Mouse (Mus musculus) layer of hippocampus, adult 8-10 months (tissue): ENCODE results near the gene Ccdc175. TPM values are rescaled to one million over a fixed set of nuclear protein-coding genes. Genes with fewer than 3 reads are reported as not detected.

Source experiments
- DNase-seq, 2 experiments: peaks; one replicate each; pipeline ENCODE4 v3.0.0; 2022; ENCODE audit warnings: low spot score in 2 of 2
- total RNA-seq, 4 experiments: library from RNA; stranded (reverse); gene quantifications; 2 replicates each; pipeline ENCODE4 v1.2.4; 2022

Ccdc175 gene
- total RNA-seq, 4 experiments from 2014 or later, result 0.13 TPM; not detected in 3

DNA sequence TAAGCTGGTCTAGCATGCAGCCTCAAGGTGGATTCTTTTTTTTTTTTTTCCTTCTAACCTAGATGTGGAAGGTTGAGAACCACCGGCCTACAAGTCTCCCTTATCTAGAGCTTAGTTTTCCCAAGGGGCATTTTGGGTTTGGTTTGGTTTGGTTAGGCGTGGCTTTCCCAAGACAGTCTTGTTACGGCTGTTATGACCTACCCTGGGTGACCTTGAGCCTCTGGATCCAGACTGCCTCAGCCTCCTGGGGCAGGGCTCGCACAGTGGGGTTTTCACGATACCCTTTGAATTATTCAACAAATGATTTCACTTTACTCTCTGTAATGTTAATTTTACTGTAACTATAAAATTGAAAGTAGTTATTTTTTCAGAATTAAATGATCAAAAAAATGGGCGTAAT is 82.1 kb downstream of the Ccdc175 start:
- DNase-seq, result no peak

DNA sequence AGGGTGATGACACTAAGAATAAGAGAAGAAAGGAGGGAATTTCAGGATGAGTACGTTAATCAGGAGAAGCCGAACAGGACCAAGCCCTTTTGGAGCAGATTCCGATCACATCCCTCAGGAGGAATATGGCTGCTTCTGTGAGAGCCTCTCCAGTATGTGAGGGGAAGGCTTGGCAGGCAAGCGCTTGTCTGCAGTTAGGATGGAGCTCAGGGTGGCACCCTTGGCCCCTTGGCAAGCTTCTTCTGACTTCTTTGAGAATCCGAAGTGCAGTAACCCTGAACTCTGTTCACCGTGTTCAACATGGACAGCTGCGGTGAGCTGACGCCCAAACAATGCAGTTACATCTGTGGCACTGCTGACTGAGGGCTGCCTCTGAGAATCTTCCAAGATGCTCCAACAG is 87.9 kb downstream of the Ccdc175 start:
- no peak for DNase-seq

DNA sequence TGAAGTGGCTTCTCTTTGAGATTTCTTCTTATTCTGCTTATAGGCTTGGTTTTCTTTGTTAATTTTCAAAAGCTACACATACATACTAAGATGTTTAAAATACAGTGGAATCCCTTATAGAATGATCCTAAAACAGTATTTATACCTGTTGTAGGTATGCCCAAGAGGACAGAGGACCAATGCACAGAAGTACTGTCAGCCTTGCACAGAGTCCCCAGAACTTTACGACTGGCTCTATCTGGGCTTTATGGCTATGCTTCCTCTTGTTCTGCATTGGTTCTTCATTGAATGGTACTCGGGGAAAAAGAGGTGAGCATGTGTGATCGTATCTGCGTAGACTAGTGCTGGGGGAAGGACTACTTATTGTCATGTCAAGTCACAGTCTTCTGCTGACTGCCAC is 95.0 kb downstream of the Ccdc175 start:
- DNase-seq, result no peak

DNA sequence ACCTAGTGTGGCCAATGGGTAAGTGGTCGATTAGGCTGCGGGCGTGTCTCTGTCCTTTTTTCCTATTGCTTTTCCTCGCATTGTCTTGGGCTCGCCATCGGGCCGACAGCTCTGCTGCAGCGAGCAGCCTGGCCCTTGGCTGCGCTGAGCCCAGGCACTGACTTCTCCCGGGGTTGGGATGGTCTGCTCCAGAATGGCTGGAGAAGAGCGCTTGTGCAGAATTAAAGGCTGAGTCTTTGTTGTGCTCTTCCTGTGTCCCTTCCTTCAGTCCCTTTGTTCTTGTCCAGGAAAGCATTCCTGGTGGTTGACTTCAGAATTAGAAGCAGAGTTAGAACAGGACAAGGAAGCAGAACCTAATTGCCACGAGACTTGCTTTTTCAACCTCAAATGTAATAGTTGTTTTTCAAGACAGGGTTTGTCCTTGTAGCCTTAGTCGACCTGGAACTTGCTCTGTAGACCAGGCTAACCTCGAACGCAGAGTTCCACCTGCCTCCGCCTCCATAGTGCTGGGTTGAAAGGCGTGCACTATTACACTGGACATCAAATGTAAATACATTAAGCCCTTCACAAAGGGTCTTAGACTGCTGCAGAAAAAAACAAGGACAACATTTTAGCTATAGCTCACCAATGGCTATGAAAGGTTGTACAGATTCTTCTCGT is 98.5 kb downstream of the Ccdc175 start:
- DNase-seq, result no peak

DNA sequence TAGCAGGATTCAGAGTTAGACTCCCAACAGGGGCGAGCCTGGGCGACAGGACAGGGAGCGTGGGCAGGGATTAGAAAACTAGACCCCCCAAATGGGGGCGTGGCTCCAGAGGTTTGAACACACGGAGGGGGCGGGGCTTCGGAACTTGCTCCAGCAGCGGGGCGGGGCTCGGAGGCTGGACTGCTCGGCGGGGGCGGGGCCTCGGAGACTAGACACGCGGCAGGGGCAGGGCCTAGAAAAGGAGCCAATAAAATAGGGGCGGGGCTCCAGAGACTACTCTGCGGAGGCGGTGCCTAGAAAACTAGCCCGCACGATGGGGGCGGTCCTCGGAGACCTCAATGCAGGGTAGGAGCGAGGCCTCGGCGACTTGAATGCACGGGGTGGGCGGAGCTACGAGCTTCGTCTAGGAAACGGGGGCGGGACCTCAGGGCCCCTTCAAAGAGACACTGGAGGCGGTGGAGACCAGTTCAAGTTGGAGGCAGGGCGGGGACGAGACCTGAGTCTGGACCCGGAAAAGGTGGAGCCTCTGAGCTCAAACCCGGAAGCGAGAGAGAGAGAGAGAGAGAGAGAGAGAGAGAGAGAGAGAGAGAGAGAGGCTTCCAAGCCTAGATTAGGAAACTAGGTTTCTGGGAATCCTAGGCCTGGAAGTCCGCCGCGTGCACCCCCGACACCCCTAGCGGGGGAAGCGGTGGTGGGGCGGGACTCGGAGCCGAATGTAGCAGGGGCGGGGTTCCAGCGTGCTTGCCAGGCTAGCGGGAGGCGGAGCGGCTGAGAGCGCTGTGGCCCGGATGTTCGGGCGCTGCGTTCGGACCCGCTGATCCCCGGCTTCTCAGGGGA is 99.3 kb downstream of the Ccdc175 start, which contains the start of the genes L3hypdh and Jkamp:
Gene L3hypdh (minus strand): TSS at position 111 of the 837 bp plus-strand sequence.
Gene Jkamp (plus strand): TSS at position 261 of the 837 bp plus-strand sequence.
- peak; percentile 98 to 99 for DNase-seq

GRCm38 (mm10) chr12:72085024-72085328 is 99.9 kb downstream of the Ccdc175 start:
- no peak for DNase-seq

GRCm38 (mm10) chr12:72084261-72085023 is 100.4 kb downstream of the Ccdc175 start:
- DNase-seq, result no peak

DNA sequence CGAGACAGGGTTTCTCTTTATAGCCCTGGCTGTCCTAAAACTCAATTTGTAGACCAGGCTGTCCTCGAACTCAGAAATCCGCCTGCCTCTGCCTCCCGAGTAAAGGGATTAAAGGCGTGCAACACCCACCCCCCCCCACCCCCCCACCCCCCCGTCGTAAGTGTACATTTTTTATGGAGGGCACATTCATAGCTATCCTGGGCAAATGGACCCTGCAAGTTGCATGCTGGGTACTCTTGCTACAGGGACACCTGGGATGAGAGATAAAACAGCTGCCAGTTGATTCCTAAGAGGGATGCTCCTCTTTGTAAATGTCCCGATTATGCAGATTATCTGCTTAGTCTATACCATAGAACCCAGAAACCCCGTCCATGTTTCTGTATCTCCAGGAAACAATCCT is 101.6 kb downstream of the Ccdc175 start:
- no peak for DNase-seq

GRCm38 (mm10) chr12:72082370-72082769 is 102.5 kb downstream of the Ccdc175 start:
- DNase-seq, result no peak

DNA sequence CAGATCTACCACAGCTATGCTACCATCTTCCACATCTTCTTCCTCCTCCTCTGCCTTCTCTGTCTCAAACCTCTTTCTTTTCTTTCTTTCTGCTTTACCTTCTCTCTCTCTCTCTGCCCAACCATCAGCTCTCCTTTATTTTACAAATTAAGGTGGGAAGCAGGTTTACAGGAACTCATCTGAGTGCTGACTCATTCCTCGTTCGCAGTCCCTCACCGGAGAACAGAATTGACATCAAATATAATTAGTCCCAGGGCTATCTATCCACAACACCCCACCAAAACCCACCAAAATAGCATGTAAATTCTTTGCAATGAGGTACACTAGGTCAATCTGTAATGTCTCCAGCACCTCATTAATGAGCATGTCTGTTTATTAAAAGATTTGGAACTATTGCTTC is 102.9 kb downstream of the Ccdc175 start:
- no peak for DNase-seq

DNA sequence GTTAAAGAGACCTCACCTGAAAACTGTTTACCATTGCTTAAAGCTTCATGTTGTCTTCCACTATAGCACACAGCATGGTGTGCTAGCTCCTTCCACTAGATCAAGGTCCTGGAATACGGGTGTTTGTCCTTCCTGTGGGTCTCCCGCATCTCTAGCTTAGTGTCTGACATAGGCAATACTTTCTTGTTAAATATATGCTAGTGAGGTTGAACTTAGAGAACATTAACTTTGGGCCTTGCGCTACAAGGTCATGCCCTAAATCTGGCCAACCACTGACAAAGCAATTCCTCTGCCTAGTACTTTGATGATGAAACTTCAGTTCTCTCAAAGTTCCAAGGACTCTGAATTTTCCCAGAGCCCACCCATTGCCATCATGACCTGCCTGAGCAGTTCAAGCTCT is 106.6 kb downstream of the Ccdc175 start:
- DNase-seq, result no peak

GRCm38 (mm10) chr12:72070327-72071269 is 114.2 kb downstream of the Ccdc175 start, which contains the start of gene Gpr135:
Gene Gpr135 (minus strand): TSS chr12:72071125.
- DNase-seq, result peak; percentile 77 to 86

DNA sequence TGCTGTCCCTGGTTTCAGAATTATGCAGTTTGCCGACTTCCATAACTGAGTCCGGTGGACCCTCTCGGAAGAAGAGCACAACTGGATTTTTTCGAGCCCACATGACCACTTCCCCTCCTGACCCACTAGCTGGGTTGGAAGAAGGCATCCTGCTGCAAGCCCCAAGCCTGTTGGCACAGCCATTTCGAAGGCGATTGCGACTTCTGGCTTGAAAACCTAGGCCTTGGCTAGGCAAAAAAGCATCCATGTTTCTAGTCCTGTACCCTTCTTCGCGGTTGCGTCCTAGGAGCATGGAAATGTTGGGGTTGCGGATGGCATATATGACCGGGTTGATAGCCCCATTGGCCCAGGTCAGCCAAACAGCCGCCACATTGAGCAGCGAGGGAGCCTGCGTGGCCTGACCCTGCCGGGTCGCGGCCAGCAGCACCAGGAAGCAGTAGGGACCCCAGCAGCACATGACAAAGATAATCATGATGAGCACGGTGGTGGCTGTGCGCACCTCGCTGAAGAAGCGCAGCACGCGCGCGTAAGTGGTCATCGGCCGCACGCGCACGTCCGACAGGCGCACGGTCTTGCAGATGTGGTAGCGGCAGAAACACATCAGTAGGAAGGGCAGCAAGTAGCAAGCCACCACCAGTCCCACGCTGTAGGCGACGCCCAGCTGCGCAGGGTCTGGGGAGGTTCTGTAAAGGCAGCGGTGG is 115.1 kb downstream of the Ccdc175 start:
- DNase-seq, result peak in 1 of 2 experiments; percentile 23

- no peak for DNase-seq
Measured at GRCm38 (mm10) chr12:72057780-72058179, 127.0 kb downstream of the Ccdc175 start.

GRCm38 (mm10) chr12:72053851-72054250 is 131.0 kb downstream of the Ccdc175 start:
- DNase-seq, result no peak

- DNase-seq, result no peak
Measured at GRCm38 (mm10) chr12:72053303-72053702, 131.5 kb downstream of the Ccdc175 start.

DNA sequence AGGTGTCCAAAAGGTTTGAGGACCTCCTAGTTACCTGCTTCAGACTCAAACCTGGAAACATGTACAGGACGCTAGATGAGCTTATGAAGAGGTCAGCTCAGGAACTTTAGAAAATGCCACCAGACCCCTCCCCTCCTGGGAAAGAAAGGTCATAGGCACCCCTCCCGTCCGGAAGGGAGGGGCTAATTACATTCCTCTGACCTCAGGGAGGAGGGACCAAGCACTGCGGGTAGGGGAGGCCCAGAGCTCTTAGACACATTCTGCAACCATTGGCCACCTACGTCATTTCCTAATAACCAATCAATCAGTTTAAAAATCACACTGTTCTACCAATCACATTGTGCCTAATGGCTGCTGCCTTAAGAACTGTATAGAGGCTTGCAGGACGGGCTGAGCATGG is 132.3 kb downstream of the Ccdc175 start:
- no peak for DNase-seq
